Mouse (Mus musculus) cerebellum, adult 2 months (tissue): ENCODE measurements around the gene Rbpj.

ENCODE experiments used
- CTCF ChIP-seq: fragments of 200-500 bp; IDR thresholded peaks from 2 replicates; pipeline ENCODE4 v1.5.1; 2011; ENCODE audit warnings: low read depth, mild to moderate bottlenecking, control low read depth, low read length, moderate library complexity, borderline replicate concordance; ENCODE audit not compliant: insufficient read depth
- POLR2A ChIP-seq: fragments of 200-500 bp; IDR thresholded peaks from 2 replicates; pipeline ENCODE4 v1.6.1; 2011; ENCODE audit warnings: low read length, control low read depth, borderline replicate concordance; ENCODE audit not compliant: insufficient read depth

DNA sequence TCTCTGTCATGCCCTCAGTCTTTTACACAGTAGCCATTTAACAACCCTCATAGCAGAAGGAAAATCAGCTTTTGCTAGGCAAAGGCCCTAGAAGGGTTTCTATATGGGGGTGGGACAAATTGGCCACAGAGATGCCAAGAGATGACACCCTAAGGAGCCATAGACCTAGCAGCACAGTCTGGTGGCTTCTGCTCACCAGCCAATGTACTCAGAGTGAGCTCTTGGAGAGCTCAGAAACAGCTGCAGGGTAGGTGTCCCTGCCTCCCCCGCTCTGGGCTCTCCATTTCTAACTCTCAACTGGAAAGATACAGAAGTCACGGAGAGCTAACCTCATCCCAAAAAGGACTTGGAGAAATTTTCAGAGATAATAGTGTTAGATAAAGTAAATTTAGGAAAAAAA is 44.0 kb downstream of the Rbpj start:
- no peak for TF ChIP-seq POLR2A
- TF ChIP-seq CTCF: no peak
